Mouse (Mus musculus) kidney, adult 9 months (tissue): Measurements from ENCODE around the gene Pak4.

ENCODE experiments used
- DNase-seq: peaks from one replicate; pipeline ENCODE4 v3.0.0; 2022

The Pak4 gene

DNA sequence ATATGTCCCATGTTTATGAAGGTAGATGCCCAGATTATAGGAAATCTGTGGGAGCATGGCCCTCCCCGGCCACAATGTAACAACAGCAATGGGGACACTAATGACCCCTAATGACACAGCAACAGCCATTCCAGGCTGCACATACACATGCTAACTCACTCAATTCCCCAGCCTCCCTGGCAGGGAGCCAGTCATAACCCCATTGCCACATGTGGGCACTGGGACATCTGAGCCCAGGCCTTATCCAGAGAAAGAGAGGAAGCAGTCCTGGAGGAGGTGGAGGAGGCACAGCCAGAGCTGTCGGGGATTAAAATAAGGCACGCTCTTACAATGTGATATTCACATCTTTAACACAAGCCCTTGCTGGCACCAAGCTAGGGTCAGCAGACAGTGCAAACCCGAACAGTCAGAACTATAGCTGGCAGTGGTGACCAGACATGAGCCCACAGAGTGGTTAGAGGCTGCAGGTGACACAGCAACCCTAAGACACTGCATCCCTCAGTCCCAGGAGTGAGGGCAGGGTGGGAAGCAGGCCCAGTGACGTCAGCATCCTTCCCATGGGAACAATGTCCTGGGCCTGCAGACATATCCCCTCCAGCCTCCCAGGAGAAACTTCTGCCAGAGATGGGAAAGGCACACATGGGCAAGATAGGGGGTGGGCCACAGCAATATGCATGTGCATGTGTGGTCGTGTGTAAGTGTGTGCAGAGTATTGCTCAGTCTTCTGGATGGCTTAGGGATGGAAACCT is 11.1 kb downstream of the Pak4 start:
- DNase-seq: no peak

- no peak for DNase-seq
Measured at GRCm38 (mm10) chr7:28585001-28585400, 13.0 kb downstream of the Pak4 start.

DNA sequence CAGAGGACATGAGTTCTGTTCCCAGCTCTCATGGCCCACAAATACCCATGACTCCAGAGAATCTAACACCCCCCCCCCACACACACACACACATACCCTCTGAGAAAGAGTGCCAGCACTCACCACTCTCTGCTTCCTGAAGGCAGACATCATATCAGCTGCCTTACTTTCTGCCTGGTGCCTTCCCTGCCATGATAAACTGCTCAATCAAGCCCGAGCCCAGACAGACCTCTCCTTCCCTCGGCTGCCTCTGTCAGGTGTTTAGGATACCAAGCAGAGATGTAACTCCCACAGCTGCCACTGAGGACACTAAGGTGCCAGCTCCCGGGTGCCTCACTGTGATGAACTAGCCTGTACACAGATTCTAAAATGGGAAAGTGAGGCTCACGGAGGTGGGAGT is 13.5 kb downstream of the Pak4 start:
- DNase-seq: no peak

DNA sequence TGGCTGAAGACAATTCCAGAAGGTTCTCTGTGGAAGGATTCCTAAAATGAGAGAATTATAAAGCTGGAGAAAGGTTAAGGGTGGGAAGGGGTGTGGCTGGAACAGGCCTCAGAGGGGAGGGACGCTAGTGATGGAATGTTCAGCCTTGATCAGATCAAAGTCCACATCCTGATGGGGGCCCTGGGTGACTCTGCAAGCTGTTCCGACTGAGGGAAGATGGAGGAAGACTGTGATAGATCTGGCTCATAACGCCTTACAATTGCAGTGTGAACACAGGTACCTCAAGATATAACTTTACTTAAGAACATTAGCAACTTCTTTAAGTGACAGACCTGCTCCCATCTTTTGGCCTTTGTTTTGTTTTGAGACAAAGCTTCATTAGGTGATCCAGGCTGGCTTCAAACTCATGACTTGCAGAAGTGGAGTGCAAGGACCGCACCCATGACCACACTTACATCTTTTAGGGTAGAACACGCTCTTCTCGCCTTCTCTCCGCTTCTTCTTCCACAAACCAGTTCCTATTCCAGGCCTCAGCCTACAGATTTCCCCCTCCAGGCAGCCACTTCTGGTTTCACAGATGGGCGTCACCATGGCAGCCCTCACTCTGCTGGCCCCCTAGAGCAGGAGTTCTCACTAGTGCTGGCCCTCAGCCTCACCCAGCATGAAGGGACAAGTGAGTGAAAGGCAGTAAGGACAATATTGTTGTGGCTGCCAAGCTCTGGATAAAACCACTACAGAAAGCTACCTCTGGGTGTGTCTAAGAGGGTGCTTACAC is 14.2 kb downstream of the Pak4 start:
- DNase-seq: no peak

GRCm38 (mm10) chr7:28582841-28583240 is 15.1 kb downstream of the Pak4 start:
- no peak for DNase-seq

- DNase-seq: no peak
Measured at GRCm38 (mm10) chr7:28581721-28582120, 16.3 kb downstream of the Pak4 start.

GRCm38 (mm10) chr7:28579826-28580225 is 18.2 kb downstream of the Pak4 start:
- DNase-seq: no peak

GRCm38 (mm10) chr7:28578543-28579053 is 19.4 kb downstream of the Pak4 start:
- no peak for DNase-seq

DNA sequence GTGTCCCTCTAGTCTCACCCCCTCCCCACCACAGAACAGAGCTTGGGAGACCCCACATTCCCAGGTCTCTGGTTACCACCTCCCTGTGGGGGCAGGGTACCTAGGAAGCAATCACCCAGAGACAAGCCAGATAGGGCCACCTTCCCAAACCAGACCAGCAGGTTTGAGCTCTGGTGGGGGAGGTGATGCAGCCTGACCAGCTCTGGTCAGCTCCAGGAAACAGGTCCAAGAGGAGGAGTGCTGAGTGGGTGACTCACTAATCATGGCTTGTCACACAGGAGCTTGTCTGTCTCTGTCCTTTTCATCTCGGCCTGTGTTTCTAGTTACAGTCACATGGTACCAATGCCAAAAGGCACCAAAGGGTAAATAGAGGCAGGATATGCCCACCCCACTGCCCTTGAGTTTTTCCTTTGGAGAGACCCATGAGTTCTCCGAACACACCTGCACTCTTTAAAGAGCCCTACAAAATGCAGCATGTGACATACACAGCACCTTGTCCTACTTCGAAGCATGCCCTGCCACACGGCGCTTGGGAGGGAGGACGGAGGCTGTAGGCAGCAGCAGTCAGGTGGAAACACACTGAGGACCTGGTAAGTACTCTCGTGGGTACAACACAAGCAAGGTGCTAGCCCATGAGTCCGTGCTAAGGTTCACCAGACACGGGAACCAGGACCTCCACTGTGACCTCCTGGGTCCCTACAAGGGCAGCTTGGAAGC is 20.0 kb downstream of the Pak4 start:
- DNase-seq: peak; percentile 80

- DNase-seq: peak; percentile 74
Measured at GRCm38 (mm10) chr7:28576271-28576914, 21.6 kb downstream of the Pak4 start.

DNA sequence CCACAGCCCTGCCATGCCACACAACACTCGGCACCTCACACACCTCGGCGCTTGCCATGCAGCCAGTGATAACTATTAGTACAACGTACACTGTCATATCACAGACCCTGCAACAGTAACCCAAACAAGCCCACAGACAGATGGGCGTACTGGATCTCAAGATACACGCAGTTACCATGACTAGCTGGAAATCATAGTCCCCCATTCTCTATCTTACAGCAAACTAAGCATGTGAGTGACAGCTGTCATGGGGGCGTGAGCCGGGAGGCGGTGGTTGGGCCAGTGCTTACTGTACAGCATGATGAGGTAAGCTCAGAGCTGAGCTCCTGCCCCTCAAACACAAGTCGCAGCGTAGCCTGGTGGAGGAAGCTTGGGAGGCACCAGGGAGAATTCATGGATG is 22.4 kb downstream of the Pak4 start:
- no peak for DNase-seq

DNA sequence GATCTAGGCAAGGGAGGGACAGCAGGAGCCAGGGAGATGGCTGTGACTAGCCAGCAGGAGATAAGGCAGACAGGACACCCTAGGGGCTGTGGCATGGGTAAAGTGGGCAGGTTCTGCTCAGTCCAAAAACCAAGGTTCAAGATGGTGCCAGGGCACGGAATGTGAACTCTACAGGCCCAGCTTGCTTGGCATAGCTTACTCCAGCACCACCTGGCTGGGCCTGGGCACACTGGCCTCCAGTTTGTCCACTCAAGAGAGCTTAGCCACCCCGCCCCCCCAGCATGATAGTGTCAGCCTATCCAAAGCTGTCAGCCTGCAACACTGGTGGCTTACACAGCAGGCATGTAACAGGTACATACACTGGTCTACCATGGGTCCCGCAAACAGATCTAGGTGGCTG is 24.7 kb downstream of the Pak4 start:
- DNase-seq: no peak

GRCm38 (mm10) chr7:28572689-28573088 is 25.3 kb downstream of the Pak4 start:
- peak; percentile 81 for DNase-seq

- DNase-seq: no peak
Measured at GRCm38 (mm10) chr7:28570982-28571682, 26.9 kb downstream of the Pak4 start.

DNA sequence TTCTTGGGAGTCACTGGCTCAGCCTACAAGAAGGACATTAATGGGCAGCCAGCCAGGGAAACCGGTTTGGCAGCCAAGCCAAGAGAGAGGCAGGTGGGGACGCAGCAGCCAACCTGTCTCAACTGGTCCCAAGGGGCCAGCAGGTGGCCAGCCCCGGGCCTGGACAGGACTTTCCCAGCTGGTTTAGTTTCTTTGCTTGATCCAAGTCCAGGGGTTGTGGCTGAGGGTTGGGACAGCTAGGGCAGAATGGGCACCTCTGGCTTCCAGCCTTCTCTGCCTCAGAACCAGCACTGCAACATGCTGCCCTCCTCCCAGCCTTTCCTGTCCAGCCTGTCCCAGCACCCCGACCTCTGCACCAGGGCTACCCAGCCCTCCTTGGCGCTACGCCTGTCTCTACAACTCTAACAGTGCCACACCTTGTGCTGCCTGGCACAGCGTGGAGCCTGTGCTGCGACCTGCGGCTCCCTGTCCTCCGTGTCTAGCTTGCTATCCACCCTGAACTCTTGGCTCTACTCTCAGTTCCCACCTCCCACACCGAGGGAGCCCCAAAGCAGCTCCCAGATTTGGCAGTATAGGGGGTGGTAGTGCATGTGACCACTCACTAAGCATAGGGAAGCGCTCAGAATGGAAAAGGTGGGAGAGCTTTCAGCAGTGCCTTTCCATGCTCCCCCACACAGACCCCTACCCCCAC is 27.5 kb downstream of the Pak4 start:
- peak; percentile 96 for DNase-seq

DNA sequence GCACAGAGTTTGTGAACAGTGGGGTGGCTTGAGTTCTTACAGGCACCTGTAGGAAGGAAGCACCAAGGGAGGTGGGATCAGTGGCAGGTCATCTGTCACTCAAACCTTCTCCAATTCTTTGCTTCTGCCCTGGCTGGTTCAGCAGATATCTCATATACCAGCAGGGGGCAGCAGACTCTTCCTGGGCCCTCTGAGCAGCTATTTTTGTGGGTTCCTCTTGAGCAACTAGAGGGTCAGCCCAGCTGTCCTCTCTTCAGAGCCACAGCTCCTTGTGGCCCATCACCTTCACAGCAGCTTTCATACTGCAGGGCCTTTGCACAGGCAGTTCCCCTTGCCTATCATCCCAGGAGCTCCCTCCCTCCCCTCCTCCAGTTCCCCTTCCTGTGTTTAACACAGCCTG is 29.7 kb downstream of the Pak4 start:
- DNase-seq: peak; percentile 78

DNA sequence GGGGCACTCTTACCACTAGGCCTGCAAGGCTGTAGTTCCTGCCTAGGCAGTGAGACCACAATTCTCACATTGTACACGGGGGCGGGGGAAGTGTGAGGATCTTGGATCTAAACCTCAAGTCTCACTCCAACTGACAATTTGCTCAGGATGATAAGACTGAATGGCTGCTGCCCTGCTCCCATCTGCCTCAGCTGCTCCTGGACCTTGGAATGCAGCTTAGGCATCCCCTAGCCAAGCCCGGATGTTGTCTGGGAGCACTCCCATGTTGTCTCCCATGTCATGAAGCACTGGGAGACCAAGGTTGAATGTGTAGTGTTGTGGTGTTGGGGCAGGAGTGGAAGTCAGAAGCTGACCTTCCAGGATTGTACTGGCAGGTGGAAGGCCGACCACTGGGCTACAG is 30.4 kb downstream of the Pak4 start:
- no peak for DNase-seq

DNA sequence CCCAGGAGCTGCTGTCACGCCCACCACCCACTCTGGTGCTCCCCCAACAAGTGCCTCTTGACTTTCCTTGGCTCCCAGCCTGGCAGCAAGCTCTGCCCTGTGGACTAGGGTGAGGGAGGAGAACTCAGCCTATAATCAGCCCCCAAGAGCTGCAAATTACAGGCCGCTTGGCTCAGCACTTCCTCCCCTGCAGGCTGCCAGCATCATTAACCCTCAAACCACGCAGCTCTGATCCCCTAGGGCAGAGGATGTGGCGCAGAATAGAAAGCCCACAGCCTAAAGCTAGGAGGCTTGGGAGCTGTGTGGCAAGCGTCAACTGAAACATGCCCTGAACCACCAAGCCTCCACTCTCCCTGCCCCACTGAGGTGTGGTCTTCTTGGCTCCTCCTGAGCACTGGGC is 32.6 kb downstream of the Pak4 start:
- DNase-seq: no peak

DNA sequence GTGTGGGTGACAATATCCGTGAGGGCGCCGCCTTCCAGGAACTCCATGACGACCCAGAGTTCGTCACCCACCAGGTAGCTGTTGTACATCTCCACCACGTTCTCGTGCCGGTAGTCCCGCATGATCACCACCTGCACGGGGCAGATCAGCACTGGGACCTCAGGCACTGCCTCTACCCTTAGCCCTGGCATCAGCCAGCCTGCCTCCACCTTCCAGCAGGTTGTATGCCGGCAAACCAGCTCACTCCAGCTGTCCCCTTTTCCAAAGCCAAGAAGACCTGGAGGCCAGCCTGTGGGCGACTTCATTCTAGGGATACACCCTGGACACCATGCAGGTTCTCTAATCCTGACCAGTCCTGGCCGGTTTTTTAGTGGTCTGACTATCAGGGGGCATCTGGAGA is 35.0 kb downstream of the Pak4 start:
- no peak for DNase-seq

DNA sequence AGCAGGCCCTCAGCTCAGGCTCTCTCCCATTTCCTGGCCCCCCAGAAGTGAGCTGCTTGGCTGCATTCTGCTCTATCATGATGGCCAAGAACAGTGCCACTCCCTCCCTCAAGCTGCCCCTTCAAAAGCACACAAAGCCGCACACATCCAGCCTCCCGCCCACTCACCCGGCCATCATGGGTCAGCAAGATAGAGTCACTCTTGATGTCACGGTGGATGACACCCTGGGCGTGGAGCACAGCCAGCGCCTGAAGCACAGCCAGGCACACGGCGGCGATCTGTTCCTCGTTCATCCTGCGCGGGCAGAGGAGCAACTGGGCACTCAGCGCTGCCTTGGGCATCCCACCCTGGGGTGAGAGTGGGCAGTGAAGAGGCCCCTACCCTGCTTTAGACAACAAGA is 35.6 kb downstream of the Pak4 start:
- DNase-seq: no peak

GRCm38 (mm10) chr7:28561967-28562366 is 36.0 kb downstream of the Pak4 start:
- no peak for DNase-seq

- DNase-seq: no peak
Measured at GRCm38 (mm10) chr7:28560856-28561255, 37.1 kb downstream of the Pak4 start.
